Mouse (Mus musculus) stomach, embryonic 15.5 days (tissue): ENCODE measurements at regions not wholly inside any gene's neighbourhood (a gene's known extent, or its start where the extent isn't known, plus 50 kb on each side); places are given as distances from the start of the nearest gene placed in this dataset.

Experiments used
- ATAC-seq: fragments of 200-750 bp; cut with Nextera tagmentation; 2 replicates; pipeline ENCODE4 v1.8.0; 2017; ENCODE audit warnings: low read depth, moderate number of reproducible peaks, moderate TSS enrichment; ENCODE audit not compliant: insufficient read depth, low FRiP score
- H3K27ac ChIP-seq: fragments of 300-500 bp; sonication (generic); 2 replicates; pipeline ENCODE4 v1.5.1; 2015; ENCODE audit warnings: mild to moderate bottlenecking, inconsistent platforms
- H3K27me3 ChIP-seq: fragments of 300-500 bp; sonication (generic); replicated peaks from 2 replicates; pipeline ENCODE4 v1.6.1; 2015; ENCODE audit warnings: inconsistent platforms
- H3K36me3 ChIP-seq: fragments of 300-500 bp; sonication (generic); 2 replicates; pipeline ENCODE4 v1.6.1; 2015; ENCODE audit warnings: inconsistent platforms
- H3K4me1 ChIP-seq: fragments of 300-500 bp; sonication (generic); 2 replicates; pipeline ENCODE4 v1.6.1; 2015; ENCODE audit warnings: inconsistent platforms
- H3K4me2 ChIP-seq: fragments of 300-500 bp; sonication (generic); 2 replicates; pipeline ENCODE4 v1.6.1; 2015; ENCODE audit warnings: mild to moderate bottlenecking, inconsistent platforms
- H3K4me3 ChIP-seq: fragments of 300-500 bp; sonication (generic); replicated peaks from 2 replicates; pipeline ENCODE4 v1.5.1; 2015; ENCODE audit warnings: inconsistent platforms
- H3K9ac ChIP-seq: fragments of 300-500 bp; sonication (generic); 2 replicates; pipeline ENCODE4 v1.6.1; 2015; ENCODE audit warnings: inconsistent platforms
- H3K9me3 ChIP-seq: fragments of 300-500 bp; sonication (generic); 2 replicates; pipeline ENCODE4 v1.6.1; 2016; ENCODE audit warnings: inconsistent platforms
- WGBS: fragments of 180-500 bp; shearing (Covaris S2); methylation state at CpG from one replicate; pipeline ENCODE4 v1.1.7; 2015; 5-methylcytosine and 5-hydroxymethylcytosine counted together

DNA sequence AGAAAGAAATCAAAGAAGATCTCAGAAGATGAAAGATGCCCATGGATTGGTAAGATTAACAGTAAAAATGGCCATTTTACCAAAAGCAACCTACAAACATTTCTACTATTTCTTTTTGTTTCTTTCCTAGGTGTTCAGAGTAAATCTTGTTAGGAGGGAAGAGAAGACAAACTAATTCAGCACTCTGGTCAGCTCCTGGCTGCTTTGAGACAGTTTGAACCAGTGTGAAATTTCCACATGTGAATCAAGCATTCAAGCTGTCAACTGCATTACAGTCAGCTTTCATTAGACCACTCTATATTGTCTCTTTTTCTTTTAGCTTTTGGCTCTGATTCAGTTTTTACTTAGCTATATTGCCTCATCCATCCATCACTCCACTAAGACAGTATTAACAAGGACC is 859.2 kb downstream of the Ryr2 start:
- Histone ChIP-seq H3K4me3 (no peak overlapping the region), H3K36me3 (no peaks in the 10 kb centered on the region), H3K27ac (no peak overlapping the region), H3K9ac (no peak overlapping the region), H3K4me1 (no peaks in the 10 kb centered on the region), H3K27me3 (no peaks in the 10 kb centered on the region), H3K9me3 (no peaks in the 10 kb centered on the region), H3K4me2 (no peak overlapping the region)
- ATAC-seq, result no peak

DNA sequence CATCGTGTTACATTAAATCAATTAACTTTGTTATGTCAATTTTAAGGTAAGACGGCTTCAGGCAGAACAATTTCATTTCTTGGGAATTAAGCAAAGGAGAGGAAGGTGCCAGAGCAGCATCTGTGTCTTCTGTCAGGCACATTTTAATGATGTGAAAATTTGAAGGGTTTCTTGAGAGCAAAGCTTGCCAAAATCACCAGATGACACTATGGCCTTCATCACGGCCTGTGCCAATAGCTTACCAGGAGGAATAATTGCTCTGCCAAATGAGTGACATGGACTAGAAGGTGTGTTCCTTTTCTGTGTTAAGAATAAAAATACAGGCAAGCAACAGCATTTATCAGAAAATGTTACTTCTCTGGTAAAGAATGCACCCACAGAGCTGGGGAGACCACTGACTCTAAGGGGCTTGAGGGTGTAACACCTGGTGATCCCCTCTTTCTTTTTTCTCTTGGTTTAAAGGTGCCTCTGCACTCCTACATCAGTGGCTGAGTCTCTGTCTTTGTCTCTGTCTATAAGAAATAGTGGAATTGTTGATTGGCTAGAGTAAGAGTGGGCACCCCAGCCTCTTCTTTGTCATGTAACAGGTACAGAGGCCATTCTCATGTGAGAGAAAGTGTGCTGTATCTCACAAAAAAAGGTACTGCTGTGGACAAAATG is 856.2 kb upstream of the Chrm3 start:
- no peak overlapping the region for H3K4me2 ChIP-seq
- ATAC-seq, result no peak

DNA sequence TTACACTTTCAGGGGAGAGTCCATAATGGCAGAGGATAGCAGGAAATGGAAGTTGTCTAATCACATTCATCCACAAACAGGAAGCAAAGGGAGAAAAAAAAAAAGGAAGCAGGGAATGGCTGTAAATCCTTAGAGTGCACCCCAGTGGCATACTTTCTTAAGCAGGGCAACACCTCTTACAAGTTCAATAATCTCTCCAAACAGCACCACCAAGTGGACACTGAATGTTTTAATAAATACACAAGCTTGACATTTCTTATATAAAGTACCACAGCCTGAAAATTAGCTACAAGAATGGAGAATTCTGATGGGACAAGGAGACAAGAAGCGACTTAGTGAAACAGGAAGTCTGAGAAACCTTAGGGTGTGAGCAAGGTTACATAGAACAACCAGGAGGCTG is 849.5 kb upstream of the Chrm3 start:
- H3K27ac ChIP-seq, result no peak overlapping the region
- no peaks in the 10 kb centered on the region for H3K36me3 ChIP-seq
- no peak overlapping the region for H3K4me2 ChIP-seq
- H3K27me3 ChIP-seq, result no peaks in the 10 kb centered on the region
- no peaks in the 10 kb centered on the region for H3K9me3 ChIP-seq
- no peak overlapping the region for H3K9ac ChIP-seq
- H3K4me3 ChIP-seq, result no peak overlapping the region
- WGBS, result 87% methylated on average over 1 of the region's 1 CpGs
- no peaks in the 10 kb centered on the region for H3K4me1 ChIP-seq
- ATAC-seq, result no peak

More for the DNA sequence above, 856.2 kb upstream of the Chrm3 start:
- Histone ChIP-seq H3K27ac (no peak overlapping the region), H3K4me1 (no peaks in the 10 kb centered on the region), H3K4me3 (no peak overlapping the region), H3K36me3 (no peaks in the 10 kb centered on the region), H3K9me3 (no peaks in the 10 kb centered on the region), H3K9ac (no peak overlapping the region), H3K27me3 (no peaks in the 10 kb centered on the region)
- 85% methylated on average over 3 of the region's 3 CpGs for WGBS

DNA sequence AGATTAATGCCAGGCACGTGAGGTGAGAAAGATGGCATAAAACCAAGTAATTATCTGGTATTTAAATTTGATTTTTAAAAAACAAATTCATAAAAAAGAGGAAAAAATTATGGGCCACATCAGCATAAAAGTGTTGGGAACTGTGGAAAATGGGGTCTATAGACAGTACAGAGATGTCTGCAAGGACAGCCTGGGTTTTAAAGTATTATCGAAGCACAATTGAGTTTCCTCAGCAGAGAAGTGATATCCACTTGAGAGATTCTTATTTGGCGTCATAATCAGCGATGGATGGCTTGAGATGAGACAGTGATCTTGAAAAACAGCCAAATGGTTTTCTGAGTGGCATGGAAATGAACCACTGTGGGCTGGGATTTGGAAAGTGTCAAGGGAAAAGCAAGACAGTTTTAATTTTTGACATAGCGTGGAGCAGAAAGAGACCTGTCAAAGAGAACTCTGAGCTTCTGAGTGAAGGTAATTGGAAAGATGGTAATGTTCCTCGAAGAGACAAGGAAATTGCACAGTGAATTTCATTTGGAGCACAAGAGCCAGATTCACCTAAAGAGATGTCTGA is 844.7 kb upstream of the Chrm3 start:
- WGBS, result 83% methylated on average over 6 of the region's 6 CpGs
- Histone ChIP-seq H3K4me2 (no peak overlapping the region), H3K27ac (no peak overlapping the region), H3K9ac (no peak overlapping the region), H3K4me3 (no peak overlapping the region), H3K27me3 (no peaks in the 10 kb centered on the region), H3K36me3 (no peaks in the 10 kb centered on the region), H3K4me1 (no peaks in the 10 kb centered on the region), H3K9me3 (no peaks in the 10 kb centered on the region)
- no peak for ATAC-seq

DNA sequence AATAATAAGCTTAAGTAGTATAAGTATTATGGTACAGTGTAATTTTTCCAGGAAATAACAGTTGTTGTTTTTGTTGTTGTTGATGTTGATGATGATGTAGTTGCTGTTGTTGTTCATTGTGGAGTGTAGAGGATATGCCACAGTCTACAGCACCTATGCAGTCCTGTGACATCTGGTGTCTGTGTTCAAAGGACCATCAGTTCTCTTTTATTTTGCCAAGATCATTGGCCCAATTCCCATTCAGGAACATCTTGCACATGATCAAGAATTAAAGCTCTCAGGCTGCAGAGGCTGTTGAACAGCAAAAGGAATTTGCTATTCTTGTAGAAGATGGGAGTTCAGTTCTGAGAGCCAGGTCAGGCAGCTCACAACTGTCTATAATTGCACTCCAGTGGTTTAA is 841.3 kb upstream of the Chrm3 start:
- Histone ChIP-seq H3K36me3 (no peaks in the 10 kb centered on the region), H3K4me2 (no peak overlapping the region), H3K4me1 (no peaks in the 10 kb centered on the region), H3K27me3 (no peaks in the 10 kb centered on the region), H3K27ac (no peak overlapping the region), H3K9me3 (no peaks in the 10 kb centered on the region), H3K4me3 (no peak overlapping the region), H3K9ac (no peak overlapping the region)
- ATAC-seq, result no peak

DNA sequence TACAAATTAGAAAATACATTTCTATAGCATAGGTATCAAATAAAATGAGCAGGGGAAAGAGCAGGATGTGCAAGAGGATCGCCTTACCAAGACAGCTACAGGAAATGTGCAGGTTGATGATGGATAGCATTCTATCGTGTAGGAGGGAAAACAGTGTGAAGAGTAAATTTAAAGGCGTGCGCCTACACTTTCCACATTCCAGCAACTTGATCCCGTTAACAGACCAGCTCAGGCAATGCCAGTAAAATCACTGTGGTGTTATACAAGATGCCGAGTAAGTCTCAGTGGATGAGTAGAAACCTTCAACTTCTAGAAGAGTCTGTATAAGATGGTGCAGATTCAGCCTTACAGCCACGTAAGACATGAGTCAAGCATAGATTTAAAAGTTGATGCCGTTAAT is 831.8 kb upstream of the Chrm3 start:
- no peak overlapping the region for H3K9ac ChIP-seq
- no peak overlapping the region for H3K4me2 ChIP-seq
- H3K27ac ChIP-seq, result no peak overlapping the region
- no peaks in the 10 kb centered on the region for H3K27me3 ChIP-seq
- no peaks in the 10 kb centered on the region for H3K4me1 ChIP-seq
- no peak for ATAC-seq
- no peak overlapping the region for H3K4me3 ChIP-seq
- WGBS, result 56% methylated on average over 8 of the region's 8 CpGs
- no peaks in the 10 kb centered on the region for H3K36me3 ChIP-seq
- no peaks in the 10 kb centered on the region for H3K9me3 ChIP-seq

DNA sequence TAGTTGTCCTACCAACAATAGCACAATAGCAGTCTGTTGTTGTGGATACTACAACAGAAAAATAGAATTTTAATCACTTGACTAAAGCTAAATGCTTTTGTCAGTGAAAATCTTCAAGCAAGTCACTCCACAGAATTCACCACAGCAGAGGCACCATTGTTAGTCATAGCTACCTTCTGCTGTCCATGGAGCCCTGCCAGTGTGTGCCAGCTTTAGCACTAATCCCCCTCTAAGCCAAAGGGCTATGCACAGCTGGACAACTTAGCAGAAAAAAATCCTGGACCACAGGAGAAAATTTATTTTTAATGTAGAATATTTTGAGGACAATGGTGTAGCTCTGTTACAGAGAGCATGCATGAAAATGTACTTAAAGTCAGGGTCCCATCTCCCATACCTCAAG is 820.5 kb upstream of the Chrm3 start:
- Histone ChIP-seq H3K9me3 (no peaks in the 10 kb centered on the region), H3K36me3 (no peaks in the 10 kb centered on the region), H3K4me3 (no peak overlapping the region), H3K9ac (no peak overlapping the region), H3K4me2 (no peak overlapping the region), H3K27ac (no peak overlapping the region), H3K4me1 (no peaks in the 10 kb centered on the region), H3K27me3 (no peaks in the 10 kb centered on the region)
- ATAC-seq, result no peak

DNA sequence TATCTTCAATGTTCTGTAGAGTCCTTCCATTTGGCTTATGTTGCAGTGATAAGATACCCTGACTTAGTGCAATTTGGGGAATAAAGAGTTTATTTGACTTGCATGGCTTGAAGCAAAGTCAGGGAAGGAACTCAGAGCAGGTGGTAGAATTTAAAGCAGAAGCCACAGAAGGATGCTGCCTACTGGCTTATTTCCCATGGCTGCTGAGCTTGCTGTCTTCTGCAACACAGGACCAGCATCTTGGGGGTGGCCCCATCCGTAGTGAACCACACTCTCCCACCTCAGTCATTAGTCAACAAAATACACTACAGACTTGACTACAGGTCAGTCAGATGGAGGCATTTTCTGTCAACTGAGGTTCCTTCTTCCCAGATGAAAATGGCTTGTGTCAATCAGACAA is 819.7 kb upstream of the Chrm3 start:
- WGBS, result 77% methylated on average over 1 of the region's 1 CpGs
- H3K9ac ChIP-seq, result no peak overlapping the region
- no peaks in the 10 kb centered on the region for H3K4me1 ChIP-seq
- H3K27ac ChIP-seq, result no peak overlapping the region
- H3K36me3 ChIP-seq, result no peaks in the 10 kb centered on the region
- ATAC-seq, result no peak
- H3K9me3 ChIP-seq, result no peaks in the 10 kb centered on the region
- H3K4me2 ChIP-seq, result no peak overlapping the region
- no peak overlapping the region for H3K4me3 ChIP-seq
- H3K27me3 ChIP-seq, result no peaks in the 10 kb centered on the region

DNA sequence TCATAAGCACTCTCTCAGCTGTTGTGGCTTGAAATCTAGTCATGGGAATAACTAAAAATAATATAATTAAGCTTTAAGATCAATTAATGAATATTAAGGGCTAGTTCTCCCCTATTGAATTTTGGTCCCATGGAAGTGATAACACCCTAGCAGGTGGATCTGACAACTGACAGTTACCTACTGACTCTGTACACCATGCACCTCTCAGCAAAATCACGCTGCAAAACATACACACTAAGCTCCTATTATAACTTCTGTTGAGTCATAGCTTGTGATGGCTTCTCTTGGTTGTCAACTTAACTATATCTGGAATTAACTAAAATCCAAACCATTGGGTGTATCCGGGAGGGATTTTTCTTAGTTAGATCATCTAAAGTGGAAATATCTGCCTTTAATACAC is 817.9 kb upstream of the Chrm3 start:
- H3K4me1 ChIP-seq, result no peaks in the 10 kb centered on the region
- no peaks in the 10 kb centered on the region for H3K9me3 ChIP-seq
- no peak overlapping the region for H3K27ac ChIP-seq
- no peak for ATAC-seq
- H3K4me3 ChIP-seq, result no peak overlapping the region
- H3K4me2 ChIP-seq, result no peak overlapping the region
- no peak overlapping the region for H3K9ac ChIP-seq
- no peaks in the 10 kb centered on the region for H3K27me3 ChIP-seq
- no peaks in the 10 kb centered on the region for H3K36me3 ChIP-seq
- WGBS, result 82% methylated on average over 2 of the region's 2 CpGs

DNA sequence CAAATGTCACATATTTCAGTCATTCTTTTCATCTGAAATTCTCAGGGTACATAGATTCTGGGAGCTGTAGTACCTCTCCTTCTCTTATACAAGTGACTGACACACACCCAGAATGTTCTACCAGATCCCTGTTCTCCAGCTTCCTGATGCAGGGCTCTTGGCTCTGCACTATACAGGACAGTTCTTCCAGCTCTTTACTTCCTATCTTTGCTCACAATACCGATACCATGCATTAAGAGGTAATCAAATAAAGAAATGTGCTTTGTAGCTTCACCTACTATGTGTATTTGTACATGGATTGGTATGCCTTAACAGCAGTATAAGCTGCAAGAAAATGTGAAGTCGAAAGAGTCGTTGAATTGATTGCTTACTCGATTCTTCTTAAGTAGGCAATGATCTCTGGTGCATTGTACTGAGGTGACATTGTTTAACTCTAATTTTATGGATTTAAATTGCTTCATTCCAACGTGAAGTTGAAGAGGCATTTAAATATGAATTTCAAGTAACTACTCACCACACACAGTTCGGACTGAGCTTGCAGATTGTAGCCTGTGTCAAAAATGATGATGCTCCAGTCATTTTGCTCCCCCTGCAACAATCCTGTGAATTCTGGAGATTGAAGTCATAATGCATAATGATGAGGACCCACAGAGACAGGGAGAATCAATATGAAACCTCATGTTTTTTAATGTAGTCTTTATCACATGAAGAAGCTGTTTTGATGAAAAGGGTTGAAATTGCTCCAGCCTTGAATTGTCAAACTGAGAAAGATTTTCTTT is 817.2 kb upstream of the Chrm3 start:
- H3K4me3 ChIP-seq, result no peak overlapping the region
- H3K4me1 ChIP-seq, result no peaks in the 10 kb centered on the region
- H3K27ac ChIP-seq, result no peak overlapping the region
- 77% methylated on average over 6 of the region's 6 CpGs for WGBS
- no peaks in the 10 kb centered on the region for H3K9me3 ChIP-seq
- ATAC-seq, result no peak
- H3K4me2 ChIP-seq, result no peak overlapping the region
- H3K9ac ChIP-seq, result no peak overlapping the region
- H3K27me3 ChIP-seq, result no peaks in the 10 kb centered on the region
- H3K36me3 ChIP-seq, result no peaks in the 10 kb centered on the region

DNA sequence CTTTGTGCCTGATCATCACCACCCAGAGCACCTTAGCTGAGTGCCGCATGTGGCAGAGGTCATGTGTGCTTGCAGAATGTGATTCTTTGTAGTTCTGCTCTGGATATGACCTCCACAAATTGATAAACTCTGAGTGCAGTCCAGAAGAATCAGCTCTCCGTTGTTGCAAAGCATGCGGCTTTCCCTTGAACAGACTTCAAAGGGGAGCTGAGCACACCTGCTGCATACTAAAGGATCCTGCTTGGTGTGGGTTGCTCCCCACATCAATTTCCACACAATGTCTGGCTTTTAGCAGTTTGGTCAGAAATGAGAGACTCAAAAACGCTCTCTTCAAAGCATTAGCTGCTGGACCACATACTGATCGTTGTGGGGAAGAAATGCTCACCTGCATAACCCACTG is 806.5 kb upstream of the Chrm3 start:
- H3K4me3 ChIP-seq, result no peak overlapping the region
- H3K9me3 ChIP-seq, result no peaks in the 10 kb centered on the region
- WGBS, result 44% methylated on average over 5 of the region's 5 CpGs
- no peaks in the 10 kb centered on the region for H3K4me1 ChIP-seq
- no peak for ATAC-seq
- H3K4me2 ChIP-seq, result no peak overlapping the region
- no peaks in the 10 kb centered on the region for H3K27me3 ChIP-seq
- no peak overlapping the region for H3K9ac ChIP-seq
- H3K27ac ChIP-seq, result no peak overlapping the region
- no peaks in the 10 kb centered on the region for H3K36me3 ChIP-seq

DNA sequence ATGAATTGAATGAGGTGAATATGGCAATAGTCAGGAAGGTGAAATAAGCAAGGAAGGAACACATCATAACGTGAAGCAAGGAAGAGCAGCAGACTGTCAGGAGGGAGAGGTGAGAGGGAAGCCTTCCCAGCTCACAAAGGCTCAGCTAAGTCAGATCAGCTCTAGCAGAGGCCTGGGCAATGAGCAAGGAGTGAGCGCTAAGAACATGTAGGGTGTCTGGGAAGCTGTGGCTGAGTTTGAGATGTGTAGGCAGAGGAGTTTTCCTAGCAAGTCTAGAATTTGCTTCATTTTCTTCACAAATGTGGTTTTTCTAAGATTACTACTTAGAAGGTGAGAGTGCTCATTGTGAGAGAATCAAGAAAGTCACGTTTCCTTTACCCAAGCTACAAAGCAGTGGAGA is 803.5 kb upstream of the Chrm3 start:
- WGBS, result 66% methylated on average over 3 of the region's 3 CpGs
- Histone ChIP-seq H3K27ac (no peak overlapping the region), H3K9me3 (no peaks in the 10 kb centered on the region), H3K36me3 (no peaks in the 10 kb centered on the region), H3K4me3 (no peak overlapping the region), H3K9ac (no peak overlapping the region), H3K27me3 (no peaks in the 10 kb centered on the region), H3K4me1 (no peaks in the 10 kb centered on the region), H3K4me2 (no peak overlapping the region)
- no peak for ATAC-seq
